Mouse (Mus musculus) cerebellum, postnatal 14 days (tissue): ENCODE data around the gene 4833439L19Rik.
"Not testable (repeated sequence)": the region's sequence is repeated elsewhere in the genome, so short reads cannot be mapped to it uniquely, and the experiment has no call there.

Source experiments
- DNase-seq, 2 experiments: peaks; one replicate each; pipeline ENCODE4 v3.0.0; 2021; ENCODE audit warnings: mixed read lengths in 2 of 2

4833439L19Rik gene

DNA sequence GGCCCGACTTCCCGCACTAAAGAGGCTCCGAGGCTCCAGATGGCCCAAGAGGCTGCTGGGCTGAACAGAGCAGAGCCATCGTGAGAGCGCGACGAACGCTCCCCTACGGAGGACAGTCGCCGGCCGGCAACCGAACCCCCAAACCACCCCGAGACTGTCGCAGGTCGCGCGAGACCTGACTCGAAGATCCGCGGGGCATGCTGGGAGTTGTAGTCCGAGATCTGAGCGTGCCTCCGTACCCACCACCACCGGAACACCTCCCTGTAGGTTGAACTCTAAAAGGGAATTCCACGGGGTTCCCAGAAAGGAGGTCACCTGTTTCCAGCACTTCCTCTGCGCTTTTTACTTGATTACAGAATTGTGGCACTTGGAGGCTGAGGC is at the start of gene 4833439L19Rik:
Gene 4833439L19Rik (minus strand): TSS at position 235 of the 381 bp plus-strand sequence.
- DNase-seq = peak; percentile 97

DNA sequence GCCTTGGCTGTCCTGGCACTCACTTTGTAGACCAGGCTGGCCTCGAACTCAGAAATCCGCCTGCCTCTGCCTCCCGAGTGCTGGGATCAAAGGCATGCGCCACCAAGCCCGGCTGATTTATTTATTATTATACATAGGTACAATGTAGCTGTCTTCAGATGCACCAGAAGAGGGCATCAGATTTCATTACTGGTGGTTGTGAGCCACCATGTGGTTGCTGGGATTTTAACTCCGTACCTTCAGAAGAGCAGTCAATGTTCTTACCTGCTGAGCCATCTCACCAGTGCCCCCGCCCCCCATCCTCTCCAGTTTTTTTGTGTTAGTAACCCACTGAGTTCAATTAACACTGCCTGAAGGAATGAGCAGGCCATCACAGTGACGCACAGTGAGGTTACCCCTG is 47.9 kb upstream of the 4833439L19Rik start:
- not testable (repeated sequence) for DNase-seq

DNA sequence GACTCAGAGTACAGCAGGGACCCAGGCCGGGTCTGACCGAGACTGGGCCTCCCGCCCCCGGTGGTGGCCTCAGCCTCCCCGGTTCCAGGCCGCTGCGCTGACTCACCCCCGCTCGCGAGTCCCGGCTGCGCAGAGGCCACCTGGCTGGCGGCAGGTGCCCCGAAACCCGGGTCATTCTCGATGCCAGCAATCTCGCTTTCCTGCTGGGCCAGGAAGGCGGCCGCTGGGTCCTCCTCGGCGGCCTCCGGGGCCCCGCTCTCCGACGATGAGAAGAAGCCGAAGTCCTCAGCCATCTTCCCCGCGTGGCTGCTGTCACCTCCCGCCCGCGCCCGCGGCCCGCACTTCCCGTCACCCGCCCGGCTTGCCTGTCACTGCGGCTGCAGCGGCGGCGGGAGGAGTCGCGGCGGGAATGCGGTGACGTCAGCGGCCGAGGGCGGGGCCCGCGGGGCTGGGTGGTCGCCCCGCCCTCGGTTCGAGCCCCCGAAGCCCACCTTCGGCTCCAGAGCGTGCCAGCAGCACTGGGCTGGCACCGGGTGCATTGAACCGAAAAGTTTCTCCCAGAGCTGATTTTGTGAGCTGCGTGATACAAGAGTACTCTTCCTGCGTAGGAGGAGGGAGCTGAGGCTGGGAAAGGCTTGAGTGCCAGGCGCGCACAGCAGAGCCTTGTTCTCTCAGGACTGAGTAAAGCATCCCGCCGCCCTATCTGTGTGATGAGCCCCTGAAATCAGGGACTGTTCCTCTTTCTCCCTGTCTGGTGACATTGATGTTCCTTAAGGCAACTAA is 45.9 kb upstream of the 4833439L19Rik start, which contains the start of gene Cltb:
Gene Cltb (minus strand): TSS at position 373 of the 783 bp plus-strand sequence.
- DNase-seq = peak; percentile 98

DNA sequence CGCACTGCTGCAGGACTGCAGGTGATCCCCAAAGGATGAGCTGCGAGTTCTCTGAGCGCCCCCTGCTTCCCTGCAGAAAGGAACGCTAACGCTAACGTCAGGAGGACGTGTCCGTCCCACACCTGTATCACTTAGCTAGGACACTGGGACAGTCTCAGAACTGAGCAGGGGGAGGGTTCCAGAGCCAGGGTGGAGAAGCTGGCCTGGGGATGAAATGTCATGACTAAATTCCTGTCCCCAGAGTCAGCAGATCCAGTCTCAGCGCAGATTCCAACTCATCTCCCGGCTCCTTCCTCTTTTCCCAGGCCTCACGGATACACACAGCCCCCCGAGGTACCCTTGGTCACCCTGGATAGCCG is 45.4 kb upstream of the 4833439L19Rik start:
- DNase-seq = no peak

DNA sequence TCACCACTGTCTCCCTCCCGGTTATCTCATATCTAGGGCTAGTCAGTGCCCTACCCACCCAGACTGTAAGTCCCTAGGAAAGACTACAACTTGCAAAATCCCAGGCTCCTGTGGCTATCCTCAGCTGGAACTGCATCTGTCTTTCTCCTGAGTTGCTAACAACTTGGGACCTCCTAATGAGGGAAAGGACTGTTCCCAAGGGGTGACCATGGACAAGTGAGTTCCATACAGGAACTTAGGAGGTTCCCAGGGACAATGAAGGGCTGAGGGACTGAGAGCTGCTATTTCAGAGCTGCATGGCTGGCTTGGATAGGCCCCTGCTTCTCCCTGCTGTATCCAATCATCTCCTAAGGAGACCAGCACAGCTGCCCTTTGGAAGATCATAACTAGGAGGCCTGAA is 44.1 kb upstream of the 4833439L19Rik start:
- no peak for DNase-seq

DNA sequence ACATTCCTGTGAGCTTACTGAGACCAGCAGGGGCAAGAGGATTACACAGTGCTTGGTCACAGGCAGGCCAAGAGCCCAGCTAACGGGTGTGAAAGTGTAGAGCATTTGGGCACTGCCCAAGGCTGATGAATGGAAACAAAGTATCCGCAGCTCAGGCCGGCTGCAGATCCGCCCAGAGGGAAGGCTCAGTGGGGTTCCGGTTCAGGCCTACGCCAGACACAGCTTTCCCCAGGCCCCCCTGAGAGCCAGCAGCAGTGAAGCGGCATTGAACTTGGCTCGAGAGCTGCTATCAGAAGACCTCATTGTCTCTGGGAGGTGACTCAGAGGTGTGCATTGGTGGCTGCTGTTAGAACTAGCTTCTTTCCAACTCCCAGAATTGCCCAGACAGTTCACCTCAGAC is 43.4 kb upstream of the 4833439L19Rik start:
- peak; percentile 53 to 69 for DNase-seq

DNA sequence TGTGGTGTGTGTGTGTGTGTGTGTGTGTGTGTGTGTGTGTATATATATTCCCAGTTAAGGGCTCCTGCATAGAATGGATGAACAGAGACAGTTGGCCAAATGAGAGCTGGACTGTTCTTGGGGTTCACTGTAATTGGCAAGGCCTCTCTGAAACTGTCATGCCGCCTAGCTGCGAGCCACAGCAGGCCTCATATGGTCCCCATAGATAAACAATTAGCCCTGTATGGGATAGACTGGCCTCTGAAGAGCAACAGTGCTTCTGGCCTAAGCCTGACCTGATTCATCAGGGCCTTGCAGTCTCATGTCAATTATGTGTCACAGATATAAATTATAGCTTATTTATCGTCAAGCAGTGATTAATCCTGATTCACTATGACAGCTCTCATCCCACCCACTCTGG is 42.8 kb upstream of the 4833439L19Rik start:
- DNase-seq = no peak

DNA sequence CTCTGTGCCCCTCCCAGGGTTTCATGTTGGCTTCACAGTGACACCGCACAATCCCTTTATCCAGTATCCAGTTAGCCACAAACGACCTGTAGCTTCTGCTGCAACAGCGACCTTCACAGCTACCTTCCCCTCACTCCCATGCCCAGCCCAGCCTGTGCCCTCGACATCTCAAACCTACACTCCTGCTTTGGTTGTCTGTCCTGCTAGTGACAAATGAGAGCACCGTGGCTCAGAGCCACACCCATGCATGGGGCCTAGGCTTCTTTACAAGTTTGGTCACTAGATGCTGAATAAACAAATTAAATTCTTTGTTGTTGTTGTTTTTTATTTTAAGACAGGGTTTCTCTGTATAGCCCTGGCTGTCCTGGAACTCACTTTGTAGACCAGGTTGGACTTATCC is 42.0 kb upstream of the 4833439L19Rik start:
- no peak for DNase-seq

DNA sequence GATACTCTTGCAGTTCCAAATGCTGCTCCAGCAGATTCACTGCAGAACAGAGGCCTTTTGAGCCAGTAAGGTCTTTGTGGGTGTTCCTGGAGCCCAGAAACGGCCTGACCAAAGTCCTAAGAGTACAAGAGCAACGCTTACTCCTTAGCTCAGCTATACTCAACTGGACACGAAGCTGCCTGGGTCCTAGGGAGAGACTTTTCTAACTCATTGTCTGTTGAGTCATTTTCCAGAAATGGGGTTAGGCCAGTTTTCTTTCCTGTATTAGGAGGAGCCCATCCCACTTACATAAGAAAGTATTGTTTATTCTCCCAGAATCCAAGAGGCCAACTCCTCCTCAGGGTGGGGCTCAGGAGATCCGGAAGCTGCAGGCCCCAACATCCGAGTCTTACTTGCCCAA is 40.2 kb upstream of the 4833439L19Rik start:
- DNase-seq = no peak

DNA sequence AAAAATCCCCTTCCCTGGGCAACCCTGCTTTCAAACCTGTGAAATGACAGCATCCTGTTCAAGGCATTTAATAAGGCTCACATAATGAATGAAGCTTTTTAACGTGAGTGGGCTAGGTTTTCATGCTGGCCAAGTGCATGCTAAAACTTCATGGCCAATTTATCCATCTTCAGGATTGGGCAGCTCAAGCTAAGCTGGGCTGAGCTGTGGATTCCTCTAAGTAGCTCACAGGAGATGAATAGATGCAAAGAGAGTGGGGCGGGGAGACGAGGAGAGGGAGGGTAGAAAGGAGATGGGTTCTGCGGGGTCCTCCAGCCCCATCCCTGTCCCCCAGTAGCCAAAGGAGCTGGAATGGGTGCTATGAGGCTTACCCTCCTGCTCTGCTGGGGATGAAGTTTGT is 39.0 kb upstream of the 4833439L19Rik start:
- DNase-seq = no peak

DNA sequence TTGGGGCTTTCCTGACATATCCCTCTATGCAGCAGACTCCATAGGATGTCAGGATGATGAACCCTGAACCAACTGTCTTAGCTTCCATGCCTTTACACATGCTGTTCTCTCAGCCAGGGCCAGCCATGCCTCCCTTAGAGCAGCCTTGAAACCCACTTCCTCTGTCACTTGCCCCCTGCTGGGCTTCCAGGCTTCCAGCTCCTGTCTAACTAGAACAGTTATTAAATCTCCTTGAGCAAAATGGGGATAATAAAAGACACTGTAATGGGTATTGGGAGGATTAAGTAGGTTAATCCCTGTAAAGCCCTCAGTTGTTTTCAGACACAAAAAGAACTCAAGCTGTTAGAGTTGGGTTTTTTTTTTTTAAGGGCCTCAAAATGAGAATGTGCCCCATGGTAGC is 38.3 kb upstream of the 4833439L19Rik start:
- peak in 1 of 2 experiments; percentile 41 for DNase-seq

DNA sequence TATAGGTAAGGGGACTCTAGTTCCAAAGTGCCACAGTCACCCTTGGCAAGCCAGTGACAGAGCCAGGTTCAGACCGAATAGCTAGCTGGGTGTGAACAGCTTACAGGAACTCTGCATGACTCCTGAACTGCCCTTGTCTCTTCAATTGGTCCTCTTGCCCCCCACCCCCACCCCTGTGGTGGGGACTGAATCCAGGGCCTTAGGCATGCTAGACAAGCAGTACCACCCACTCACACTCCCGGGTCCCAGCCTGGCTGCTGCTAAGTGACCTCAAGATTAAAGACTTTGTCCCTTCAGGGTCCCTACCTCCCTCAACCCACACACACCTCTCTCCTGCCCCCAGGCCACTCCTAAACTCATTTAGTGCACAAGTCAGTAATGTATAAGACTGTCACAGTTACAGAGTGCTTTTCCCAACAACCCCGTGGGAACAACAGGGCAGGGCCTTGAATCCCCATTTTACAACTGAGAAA is 37.4 kb upstream of the 4833439L19Rik start:
- DNase-seq = no peak

DNA sequence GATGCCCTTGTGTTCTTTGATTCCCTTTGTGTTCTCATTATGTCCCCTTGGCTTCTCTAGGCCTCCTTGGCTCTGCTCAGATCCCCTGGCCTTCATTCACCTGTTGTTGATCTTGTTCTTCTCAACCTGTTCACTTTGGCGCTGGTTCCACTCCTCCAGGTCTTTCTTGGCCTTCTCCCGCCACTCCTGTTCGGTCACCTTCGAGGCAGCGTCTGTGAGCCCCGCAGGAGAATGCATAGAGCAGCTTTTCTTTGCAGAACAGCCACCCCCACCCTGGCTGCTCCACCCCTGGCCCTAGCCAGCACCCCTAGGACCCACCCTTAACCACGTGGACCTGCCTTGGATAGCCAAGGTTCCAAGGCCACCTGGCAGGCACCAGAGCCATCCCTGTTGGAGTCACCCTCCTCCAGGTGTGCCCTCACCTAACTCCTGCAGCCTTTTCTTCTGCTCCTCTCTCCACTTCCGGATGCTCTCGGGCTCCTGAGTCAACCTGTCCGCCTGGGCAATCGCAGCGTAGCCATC is 33.4 kb upstream of the 4833439L19Rik start:
- DNase-seq = peak; percentile 63

DNA sequence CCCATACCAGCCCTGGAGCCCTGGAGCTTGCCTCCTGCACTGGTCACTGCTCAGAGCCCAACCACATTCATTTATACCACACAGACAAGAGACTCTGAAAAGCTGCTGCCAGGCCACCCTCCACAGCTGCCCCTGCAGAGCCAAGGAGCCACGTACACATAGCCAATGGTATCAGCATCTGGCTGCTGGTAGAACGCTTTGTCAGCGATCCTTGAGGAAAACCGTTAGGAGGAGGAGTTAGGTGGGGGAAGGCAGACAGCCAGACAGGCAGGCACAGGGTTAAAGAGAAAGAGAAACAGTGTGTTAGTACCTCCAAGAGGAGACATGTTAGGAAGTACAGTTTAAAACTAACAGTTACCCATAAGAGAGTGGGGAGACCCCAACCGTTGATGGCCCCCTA is 31.6 kb upstream of the 4833439L19Rik start:
- DNase-seq = no peak

DNA sequence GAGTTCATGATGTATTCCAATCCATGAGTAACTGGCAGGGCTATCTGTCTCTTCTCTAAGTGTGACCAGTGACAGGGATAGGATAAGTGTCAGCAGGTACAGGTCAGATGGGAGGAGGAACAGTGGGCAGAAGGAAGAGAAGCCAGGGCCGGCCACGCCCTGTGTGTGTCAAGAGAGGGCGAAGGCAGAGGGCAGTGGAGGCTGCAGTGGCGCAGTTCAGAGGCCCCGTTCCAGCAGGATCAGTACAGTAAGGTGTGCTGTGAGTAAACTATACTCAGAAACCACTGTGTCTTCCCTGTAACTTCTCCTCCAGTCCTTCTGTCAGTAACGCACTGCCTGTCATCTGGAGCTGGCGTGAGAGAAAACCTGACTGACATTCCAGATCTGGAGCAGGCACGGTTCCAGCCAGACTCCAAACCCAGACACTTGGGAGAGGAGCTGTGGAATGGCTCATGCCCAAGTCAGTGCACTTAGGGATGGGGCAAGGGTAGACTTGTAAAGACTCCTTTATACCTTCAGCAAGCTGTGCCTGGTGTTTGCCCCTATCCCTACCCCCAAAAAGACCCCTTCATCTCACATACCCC is 31.0 kb upstream of the 4833439L19Rik start:
- peak in 1 of 2 experiments; percentile 31 for DNase-seq

DNA sequence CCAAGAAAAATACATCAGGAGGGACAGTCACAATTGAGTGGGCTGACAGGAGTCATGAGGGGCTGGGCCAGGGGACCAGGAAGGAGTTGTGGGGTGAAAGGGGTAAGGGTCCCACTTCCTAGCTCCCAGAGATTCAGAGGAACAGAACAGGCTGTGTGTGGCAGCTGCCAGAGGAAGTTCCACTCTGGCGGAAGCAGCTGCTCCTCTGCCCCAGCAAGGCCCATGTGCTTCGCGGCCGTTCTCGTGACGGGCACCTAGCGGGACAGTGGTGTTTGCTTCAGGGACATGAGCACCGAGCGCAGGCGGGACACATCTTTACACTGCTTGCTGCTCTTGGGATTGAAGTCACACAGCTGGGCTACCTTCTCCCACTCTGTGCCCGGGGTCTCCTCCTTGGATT is 28.4 kb upstream of the 4833439L19Rik start:
- no peak for DNase-seq

DNA sequence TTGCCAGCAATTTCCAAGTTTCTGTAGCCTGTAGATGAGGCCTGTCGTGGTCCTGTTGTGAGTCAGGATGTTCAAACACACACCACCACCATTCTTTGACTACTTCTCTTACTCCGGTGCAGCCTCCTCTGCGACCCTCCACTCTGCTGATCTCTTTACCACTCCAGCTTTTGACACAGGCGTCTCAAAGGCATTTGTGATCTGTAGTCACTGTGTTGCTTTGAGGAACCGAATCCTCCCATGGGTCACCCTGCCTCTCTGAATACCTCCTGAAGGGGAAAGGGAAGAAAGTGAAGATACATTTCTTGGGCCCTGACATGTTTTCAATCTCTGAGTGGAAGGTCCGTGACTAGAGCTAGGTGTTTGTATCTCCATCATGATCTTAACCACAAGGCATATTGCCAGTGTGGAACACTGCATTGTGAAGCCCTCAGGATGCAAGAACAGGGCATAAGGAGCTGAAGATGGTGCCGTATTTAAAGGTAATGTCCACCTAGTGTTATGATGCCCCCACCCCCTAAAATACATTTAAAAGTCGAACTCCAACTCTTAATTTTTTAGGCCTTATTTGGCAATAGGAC is 26.6 kb upstream of the 4833439L19Rik start:
- DNase-seq = no peak

DNA sequence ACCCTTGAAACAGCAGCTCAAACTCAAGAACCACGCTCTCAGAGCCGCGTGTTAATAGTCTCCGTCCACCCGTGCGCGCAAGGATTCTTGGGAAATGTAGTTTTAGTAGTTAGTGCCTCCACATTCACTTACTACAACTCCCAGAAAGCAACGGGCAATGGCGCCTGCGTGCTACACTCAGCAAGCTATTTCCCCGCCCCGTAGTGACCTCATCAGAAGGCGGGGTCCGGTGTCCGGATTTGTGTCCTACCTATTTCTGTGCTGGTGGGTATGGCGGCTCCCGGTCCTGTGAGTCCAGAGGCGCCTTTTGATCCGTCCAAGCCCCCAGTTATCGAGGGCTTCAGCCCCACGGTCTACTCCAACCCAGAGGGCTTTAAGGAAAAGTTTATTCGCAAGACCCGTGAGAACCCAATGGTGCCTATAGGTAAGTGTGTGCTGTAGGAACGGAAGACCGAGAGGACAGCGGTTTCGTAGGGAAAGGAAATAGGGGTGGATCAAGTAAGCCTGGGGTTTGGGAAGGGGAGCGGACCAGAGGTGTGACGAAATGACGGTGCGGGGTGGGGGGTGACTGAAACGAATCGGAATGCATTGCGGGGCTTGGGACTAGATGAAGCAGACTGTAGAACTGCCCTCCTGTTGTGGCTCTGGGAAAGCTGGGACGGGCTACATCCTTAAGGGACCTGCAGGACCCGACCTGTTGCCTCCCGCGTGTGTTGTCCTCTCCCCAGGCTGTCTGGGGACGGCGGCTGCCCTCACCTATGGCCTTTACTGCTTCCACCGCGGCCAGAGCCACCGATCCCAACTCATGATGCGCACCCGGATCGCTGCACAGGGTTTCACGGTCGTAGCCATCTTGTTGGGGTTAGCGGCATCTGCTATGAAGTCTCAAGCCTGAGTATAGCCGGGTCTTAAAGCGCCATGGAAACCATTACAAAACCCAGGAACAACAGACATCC is 25.0 kb upstream of the 4833439L19Rik start, which contains the start of the genes Nop16 and Higd2a:
Gene Nop16 (minus strand): TSS at position 95 of the 956 bp plus-strand sequence.
Gene Higd2a (plus strand): TSS at position 212 of the 956 bp plus-strand sequence.
- peak; percentile 96 to 97 for DNase-seq

DNA sequence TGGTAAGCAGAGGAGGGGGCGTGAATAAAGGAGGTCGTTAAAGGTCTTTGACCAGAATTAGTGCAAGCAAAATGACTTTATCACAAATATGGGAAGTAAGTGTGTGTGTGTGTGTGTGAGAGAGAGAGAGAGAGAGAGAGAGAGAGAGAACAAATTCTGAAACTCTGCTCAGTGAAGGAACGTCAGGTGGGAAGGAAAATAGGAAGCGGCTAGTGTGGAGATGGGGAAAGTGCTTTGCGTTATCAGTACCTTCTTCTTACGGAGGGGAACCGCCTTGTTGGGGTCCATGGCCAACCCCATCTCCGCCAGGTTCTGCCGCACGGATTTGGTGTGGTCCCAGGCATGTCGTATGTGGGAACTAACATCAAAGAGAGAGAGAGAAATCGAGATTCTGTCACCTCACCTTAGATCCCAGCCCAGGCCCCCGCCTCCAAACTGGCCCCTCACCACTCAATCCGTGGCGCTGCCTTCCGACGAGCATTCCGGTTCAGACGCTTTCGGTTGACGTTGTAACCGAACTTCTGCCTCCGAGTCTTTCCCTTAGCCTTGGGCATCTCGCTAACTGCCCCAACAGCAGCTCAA is 24.3 kb upstream of the 4833439L19Rik start:
- DNase-seq = no peak

DNA sequence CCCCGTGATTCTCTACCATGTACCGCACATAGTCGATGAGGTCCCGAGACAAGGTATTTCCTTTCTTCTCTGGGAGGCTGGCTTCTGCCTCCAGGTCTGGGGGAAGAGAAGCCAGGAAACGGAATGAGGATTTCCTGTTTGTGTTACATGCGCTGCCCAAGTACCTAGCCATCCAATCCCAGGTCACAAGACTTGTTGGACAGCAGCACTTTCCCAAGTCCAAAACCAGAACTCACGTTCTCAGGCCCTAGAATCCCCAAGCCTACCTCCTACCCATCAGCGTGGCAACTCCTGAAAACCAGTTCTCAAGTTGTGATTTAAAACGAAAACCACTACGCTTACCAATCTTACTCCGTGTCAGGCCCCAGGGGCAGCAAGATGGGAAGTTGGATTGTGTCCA is 20.6 kb upstream of the 4833439L19Rik start:
- no peak for DNase-seq

DNA sequence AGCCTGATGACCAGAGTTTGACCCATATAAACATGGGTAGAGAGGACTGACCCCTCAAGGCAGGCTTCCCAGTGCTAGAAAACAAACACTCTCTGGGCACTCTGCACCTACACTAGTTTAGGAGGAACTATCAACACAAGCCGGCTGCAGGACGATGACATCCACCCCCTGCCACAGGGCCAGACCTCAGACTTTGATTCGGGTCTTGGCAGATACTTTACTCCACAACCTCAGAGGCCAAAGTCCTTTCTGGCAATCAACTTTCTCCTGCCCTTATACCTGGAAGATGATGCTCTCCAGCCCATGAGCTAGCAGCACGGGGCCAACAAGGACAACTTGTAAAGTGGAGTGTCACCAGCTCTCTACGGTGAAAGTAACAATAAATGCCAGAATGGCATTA is 17.6 kb upstream of the 4833439L19Rik start:
- DNase-seq = no peak

DNA sequence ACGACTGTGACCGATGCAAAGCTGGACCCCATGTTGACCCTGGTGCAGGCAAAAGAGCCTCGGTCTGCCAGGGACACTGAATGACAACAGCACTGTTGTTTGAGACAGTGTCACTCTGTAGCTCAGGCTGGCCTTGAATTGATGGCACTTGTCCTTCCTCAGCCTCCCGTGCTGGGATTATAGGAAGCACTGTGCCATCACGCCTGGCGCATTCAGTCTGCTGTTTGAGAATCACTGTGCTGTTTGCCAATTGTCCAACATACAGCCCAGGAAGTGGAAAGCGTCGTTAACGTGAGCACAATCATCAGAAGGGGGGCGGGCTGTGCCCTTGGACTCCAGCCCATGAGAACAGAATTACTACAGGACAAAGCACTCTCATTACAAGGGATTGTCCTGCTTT is 16.9 kb upstream of the 4833439L19Rik start:
- no peak for DNase-seq
